Comparison of ENCODE assay signal across 24 mouse cellular contexts in the genomic region with DNA sequence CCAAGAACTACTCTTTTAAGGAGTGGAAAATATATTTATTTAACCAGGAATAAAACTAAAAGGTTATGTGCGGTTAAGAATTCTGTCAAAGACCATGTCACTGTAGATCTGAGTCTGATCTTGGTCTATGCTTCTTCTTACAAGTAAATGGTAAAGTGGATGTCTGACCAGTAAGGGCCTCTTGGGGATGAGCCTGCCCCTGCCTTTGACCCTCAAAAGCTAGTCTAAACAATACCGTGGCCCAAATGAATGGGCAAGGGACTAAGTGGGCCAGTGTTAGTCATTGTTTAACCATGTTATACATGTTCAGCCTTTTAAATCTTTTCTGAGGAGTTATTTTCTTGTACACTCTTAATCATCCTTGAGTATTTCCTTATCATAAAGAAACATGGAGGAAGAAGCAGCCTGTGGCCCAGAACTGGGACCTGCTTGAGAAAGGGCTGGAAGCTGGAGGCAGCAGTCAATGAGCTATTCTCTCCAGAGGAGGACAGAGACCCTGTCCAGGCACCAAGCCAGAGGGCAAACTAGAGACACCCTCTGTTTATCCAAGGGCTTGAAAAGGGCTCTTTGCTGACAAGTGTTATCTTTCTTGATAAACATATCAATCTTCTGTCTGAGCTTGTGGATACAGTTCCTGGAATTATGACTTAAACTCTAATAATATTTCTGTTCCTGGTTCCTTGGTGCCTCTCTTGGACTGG. TPM values are rescaled to one million over a fixed set of nuclear protein-coding genes. Genes with fewer than 3 reads are reported as not detected.
"Had no signal": no experiment of that assay in that cellular context is flagged by ENCODE, and none has a peak within 500 bp of the region (broad histone marks: within the 10 kb centered on the region; RNA-seq: fewer than 3 reads in every experiment).

No protein-coding gene starts in this region.

- DNase-seq: kidney, adult 2 months; kidney, postnatal 10 days; kidney, postnatal 4 days; left cerebral cortex, postnatal 4 days; liver, postnatal 0 days; retina, postnatal 1 day; right cerebral cortex, postnatal 25 days; spleen, adult 18-20 months; thymus, adult 18-20 months; thymus, postnatal 36 days had no signal

- H3K4me3 ChIP-seq: limb, embryonic 12.5 days; limb, embryonic 15.5 days; lung, embryonic 15.5 days; midbrain, embryonic 13.5 days; myocyte; neural tube, embryonic 13.5 days; stomach, embryonic 15.5 days had no signal

- H3K27me3 ChIP-seq: limb, embryonic 12.5 days; limb, embryonic 15.5 days; lung, embryonic 15.5 days; midbrain, embryonic 13.5 days; neural tube, embryonic 13.5 days; stomach, embryonic 15.5 days had no signal

- H3K4me1 ChIP-seq: stomach, embryonic 15.5 days had no signal

- H3K9me3 ChIP-seq: limb, embryonic 15.5 days; lung, embryonic 15.5 days; midbrain, embryonic 13.5 days; neural tube, embryonic 13.5 days; stomach, embryonic 15.5 days had no signal

- H3K36me3 ChIP-seq: limb, embryonic 12.5 days; limb, embryonic 15.5 days; lung, embryonic 15.5 days; midbrain, embryonic 13.5 days; neural tube, embryonic 13.5 days; stomach, embryonic 15.5 days had no signal

- ATAC-seq: intestine, postnatal 0 days; liver, postnatal 0 days; midbrain, embryonic 13.5 days; midbrain, embryonic 16.5 days had no signal

- H3K27ac ChIP-seq: limb, embryonic 12.5 days; limb, embryonic 15.5 days; liver, embryonic 14.5 days; lung, embryonic 15.5 days; midbrain, embryonic 13.5 days; neural tube, embryonic 13.5 days; stomach, embryonic 15.5 days had no signal

- H3K9ac ChIP-seq: limb, embryonic 12.5 days; limb, embryonic 15.5 days; liver, embryonic 14.5 days; liver, postnatal 0 days; lung, embryonic 15.5 days; midbrain, embryonic 13.5 days; neural tube, embryonic 13.5 days; stomach, embryonic 15.5 days had no signal

- H3K4me2 ChIP-seq: limb, embryonic 12.5 days; limb, embryonic 15.5 days; liver, embryonic 11.5 days; lung, embryonic 15.5 days; midbrain, embryonic 13.5 days; neural tube, embryonic 13.5 days; stomach, embryonic 15.5 days had no signal

RNA-seq across cellular contexts. Expression of gene Boc, which starts 38.6 kb away (rescaled TPM):
- total RNA-seq: megakaryocyte-erythroid progenitor cell, adult 5-6 weeks; monocyte, adult 5-6 weeks; neutrophil, adult 5-6 weeks had no signal
